Mouse (Mus musculus) stomach, postnatal 0 days (tissue): ENCODE results near the gene Ppp1r2. TPM values are rescaled to one million over a fixed set of nuclear protein-coding genes. Genes with fewer than 3 reads are reported as not detected.

Source experiments
- ATAC-seq: fragments of 200-750 bp; cut with Nextera tagmentation; 2 replicates; pipeline ENCODE4 v1.8.0; 2017; ENCODE audit not compliant: low FRiP score, low TSS enrichment
- DNase-seq: peaks from one replicate; pipeline ENCODE4 v3.0.0-alpha.2; 2016; ENCODE audit warnings: low spot score
- H3K27ac ChIP-seq: fragments of 300-500 bp; sonication (generic); replicated peaks from 2 replicates; pipeline ENCODE4 v1.5.1; 2014; ENCODE audit warnings: mild to moderate bottlenecking, control low read depth
- H3K27me3 ChIP-seq: fragments of 300-500 bp; sonication (generic); 2 replicates; pipeline ENCODE4 v1.6.1; 2014; ENCODE audit warnings: low read length; ENCODE audit not compliant: control insufficient read depth, insufficient read depth
- H3K36me3 ChIP-seq: fragments of 300-500 bp; sonication (generic); 2 replicates; pipeline ENCODE4 v1.6.1; 2014; ENCODE audit warnings: low read length, mixed read lengths; ENCODE audit not compliant: control insufficient read depth, insufficient read depth
- H3K4me1 ChIP-seq: fragments of 300-500 bp; sonication (generic); replicated peaks from 2 replicates; pipeline ENCODE4 v1.6.1; 2014; ENCODE audit warnings: antibody characterized with exemption; ENCODE audit not compliant: control insufficient read depth, insufficient read depth
- H3K4me2 ChIP-seq: fragments of 300-500 bp; sonication (generic); replicated peaks from 2 replicates; pipeline ENCODE4 v1.6.1; 2014; ENCODE audit warnings: low read depth, mild to moderate bottlenecking, control low read depth, moderate library complexity
- H3K4me3 ChIP-seq: fragments of 300-500 bp; sonication (generic); 2 replicates; pipeline ENCODE4 v1.5.1; 2014; ENCODE audit warnings: low read depth, low read length, control low read depth
- H3K9ac ChIP-seq: fragments of 300-500 bp; sonication (generic); 2 replicates; pipeline ENCODE4 v1.6.1; 2014; ENCODE audit warnings: mild to moderate bottlenecking, low read length, control low read depth, mixed read lengths
- H3K9me3 ChIP-seq: fragments of 300-500 bp; sonication (generic); 2 replicates; pipeline ENCODE4 v1.6.1; 2016; ENCODE audit warnings: low read length; ENCODE audit not compliant: control insufficient read depth
- CTCF ChIP-seq: IDR thresholded peaks from 2 replicates; pipeline ENCODE4 v1.5.1; 2016; ENCODE audit warnings: antibody characterized with exemption, low read depth, mild to moderate bottlenecking, moderate library complexity
- EP300 ChIP-seq: optimal IDR thresholded peaks from 2 replicates; pipeline ENCODE3; 2016; ENCODE audit warnings: antibody characterized with exemption
- WGBS: fragments of 180-500 bp; shearing (Covaris S2); extraction: QIAGEN DNeasy Blood & Tissue Kit; methylation state at CpG from one replicate; pipeline ENCODE4 v1.1.7; 2014; 5-methylcytosine and 5-hydroxymethylcytosine counted together
- polyA plus RNA-seq: library from polyadenylated mRNA; unstranded; fragments of >200 nt; fragmentation: Nextera tagmentation; extraction: Ambion mirVana; gene quantifications from 2 replicates; pipeline ENCODE4 v1.2.1, GENCODE M21; 2015

Ppp1r2 gene
- polyA plus RNA-seq, 1 experiment from 2014 or later, result 99.7 TPM

- ATAC-seq (no peak), DNase-seq (no peak)
- Histone ChIP-seq H3K4me3 (no peak overlapping the region), H3K4me2 (no peak overlapping the region), H3K9me3 (no peaks in the 10 kb centered on the region), H3K4me1 (no peaks in the 10 kb centered on the region), H3K27me3 (no peaks in the 10 kb centered on the region), H3K9ac (no peak overlapping the region), H3K36me3 (no peaks in the 10 kb centered on the region), H3K27ac (no peak overlapping the region)
- 87% methylated on average over 6 of the region's 6 CpGs for WGBS
- TF ChIP-seq EP300 (no peak), CTCF (no peak)
These were observed 61.6 kb downstream of the Ppp1r2 start for GRCm38 (mm10) chr16:31213463-31213862.

- Histone ChIP-seq H3K4me3 (no peak overlapping the region), H3K9ac (no peak overlapping the region), H3K4me2 (no peak overlapping the region), H3K4me1 (no peaks in the 10 kb centered on the region), H3K27ac (no peak overlapping the region), H3K36me3 (no peaks in the 10 kb centered on the region), H3K9me3 (no peaks in the 10 kb centered on the region), H3K27me3 (no peaks in the 10 kb centered on the region)
- 44% methylated on average over 9 of the region's 9 CpGs for WGBS
- TF ChIP-seq EP300, result no peak
- TF ChIP-seq CTCF, result no peak
- ATAC-seq (0 out of 2 replicates have a peak, but pooled peaks have one; percentile 26), DNase-seq (no peak)
These were observed 63.6 kb downstream of the Ppp1r2 start for GRCm38 (mm10) chr16:31211503-31211902.

- 49% methylated on average over 4 of the region's 4 CpGs for whole genome bisulfite sequencing
- Histone ChIP-seq H3K4me2 (no peak overlapping the region), H3K4me1 (no peaks in the 10 kb centered on the region), H3K9me3 (no peaks in the 10 kb centered on the region), H3K9ac (no peak overlapping the region), H3K4me3 (no peak overlapping the region), H3K27ac (peak overlapping the region; percentile 56), H3K36me3 (no peaks in the 10 kb centered on the region), H3K27me3 (no peaks in the 10 kb centered on the region)
- DNase-seq (no peak), ATAC-seq (peak; percentile 42; the same call in 1 of the 2 replicates)
- TF ChIP-seq EP300, result no peak
- no peak for TF ChIP-seq CTCF
These were observed 64.6 kb downstream of the Ppp1r2 start for GRCm38 (mm10) chr16:31210453-31210852.

GRCm38 (mm10) chr16:31209911-31210310 is 65.2 kb downstream of the Ppp1r2 start:
- H3K4me3 ChIP-seq, result no peak overlapping the region
- H3K9me3 ChIP-seq, result no peaks in the 10 kb centered on the region
- H3K9ac ChIP-seq, result no peak overlapping the region
- ATAC-seq (0 out of 2 replicates have a peak, but pooled peaks have one; percentile 28), DNase-seq (no peak)
- peak overlapping the region; percentile 56 for H3K27ac ChIP-seq
- no peaks in the 10 kb centered on the region for H3K4me1 ChIP-seq
- WGBS, result 55% methylated on average over 5 of the region's 5 CpGs
- no peaks in the 10 kb centered on the region for H3K27me3 ChIP-seq
- TF ChIP-seq EP300 (no peak), CTCF (no peak)
- H3K36me3 ChIP-seq, result no peaks in the 10 kb centered on the region
- H3K4me2 ChIP-seq, result no peak overlapping the region

GRCm38 (mm10) chr16:31205726-31206125 is 69.4 kb downstream of the Ppp1r2 start:
- Histone ChIP-seq H3K9me3 (no peaks in the 10 kb centered on the region), H3K4me1 (no peaks in the 10 kb centered on the region), H3K27me3 (no peaks in the 10 kb centered on the region), H3K4me3 (no peak overlapping the region), H3K4me2 (no peak overlapping the region), H3K36me3 (no peaks in the 10 kb centered on the region), H3K9ac (no peak overlapping the region), H3K27ac (no peak overlapping the region)
- 60% methylated on average over 5 of the region's 7 CpGs for WGBS
- TF ChIP-seq EP300 (no peak), CTCF (no peak)
- DNase-seq (no peak), ATAC-seq (no peak)

GRCm38 (mm10) chr16:31205187-31205586 is 69.9 kb downstream of the Ppp1r2 start:
- no peaks in the 10 kb centered on the region for H3K36me3 ChIP-seq
- H3K9me3 ChIP-seq, result no peaks in the 10 kb centered on the region
- 84% methylated on average over 8 of the region's 8 CpGs for WGBS
- no peak overlapping the region for H3K27ac ChIP-seq
- no peak overlapping the region for H3K4me2 ChIP-seq
- H3K4me1 ChIP-seq, result no peaks in the 10 kb centered on the region
- TF ChIP-seq CTCF, result no peak
- TF ChIP-seq EP300, result no peak
- ATAC-seq (no peak), DNase-seq (no peak)
- no peak overlapping the region for H3K4me3 ChIP-seq
- no peak overlapping the region for H3K9ac ChIP-seq
- no peaks in the 10 kb centered on the region for H3K27me3 ChIP-seq
